28 mouse cellular contexts compared by ENCODE assay signal in the genomic region with DNA sequence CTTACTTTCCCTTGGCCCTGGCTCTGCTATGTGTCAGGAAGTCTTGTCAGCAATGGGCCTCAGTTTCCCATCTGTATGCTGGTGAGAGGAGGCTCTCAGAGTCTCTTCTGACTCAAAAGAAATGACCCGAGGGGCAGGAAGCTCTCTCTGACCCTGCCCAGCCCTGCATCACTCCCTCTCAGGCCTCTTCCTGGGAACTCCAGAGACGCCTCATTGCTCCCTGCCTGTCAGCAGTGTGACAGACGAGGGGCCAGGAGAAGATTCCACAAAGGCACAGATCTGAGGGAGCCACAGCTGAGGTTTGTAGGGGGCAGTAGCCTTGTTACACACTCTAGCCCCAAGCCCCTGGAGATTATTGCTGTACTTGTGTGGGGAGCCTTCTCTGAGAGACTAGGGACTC. TPM values are rescaled to one million over a fixed set of nuclear protein-coding genes. Genes with fewer than 3 reads are reported as not detected.
DNase-seq lines count a peak whose midpoint lies in the region; ATAC-seq lines count a peak whose summit lies in the region.
"Had no signal": no experiment of that assay in that cellular context is flagged by ENCODE, and none has a peak within 500 bp of the region (broad histone marks: within the 10 kb centered on the region; RNA-seq: fewer than 3 reads in every experiment).

No protein-coding gene starts in this region.

- peak; percentile 83 for DNase-seq in heart, adult 11 months
- no peak for DNase-seq in heart, adult 9 months (ENCODE audit: low spot score in 2 of 2)
- DNase-seq in intestine, embryonic 14.5 days (ENCODE audit: low spot score) = peak; percentile 48
- no peak for DNase-seq in midbrain, embryonic 10.5 days (ENCODE audit: low spot score)
- no peak for DNase-seq in lung, postnatal 10 days
- DNase-seq: adrenal gland, postnatal 10 days; cerebellum, adult 11 months; cerebellum, adult 9-10 months; cerebellum, postnatal 36 days; gastrocnemius, postnatal 14 days; heart, postnatal 14 days; kidney, postnatal 10 days; layer of hippocampus, adult 9-11 months; liver; lung, adult 2 months; lung, postnatal 14 days; retina, postnatal 1 day; spleen, adult 18-20 months; thymus, postnatal 4 days had no signal

- no peak for ATAC-seq in intestine, embryonic 14.5 days (replicated peaks; ENCODE audit: low FRiP score, low TSS enrichment, low read depth)
- no peak for ATAC-seq in intestine, embryonic 15.5 days
- no peak for ATAC-seq in midbrain, embryonic 15.5 days (replicated peaks)
- no peak for ATAC-seq in embryonic facial prominence, embryonic 13.5 days (ENCODE audit: insufficient number of reproducible peaks, insufficient read depth, low FRiP score, low TSS enrichment, low read depth)
- ATAC-seq: forebrain, embryonic 13.5 days; inflammation-experienced regulatory T-cells, adult 6 months; Patski had no signal

- H3K27ac ChIP-seq in intestine, embryonic 14.5 days (ENCODE audit: low read depth) = no peak overlapping the region
- no peak overlapping the region for H3K27ac ChIP-seq in intestine, embryonic 15.5 days
- H3K27ac ChIP-seq in midbrain, embryonic 10.5 days (replicated peaks) = peak overlapping the region; percentile 34; the same call in 1 of the 2 replicates
- no peak overlapping the region for H3K27ac ChIP-seq in midbrain, embryonic 15.5 days
- no peak overlapping the region for H3K27ac ChIP-seq in embryonic facial prominence, embryonic 13.5 days
- H3K27ac ChIP-seq: embryonic facial prominence, embryonic 15.5 days; forebrain, embryonic 13.5 days; hindbrain, embryonic 14.5 days; liver, embryonic 14.5 days had no signal

- H3K9me3 ChIP-seq in intestine, embryonic 14.5 days (ENCODE audit: control insufficient read depth, low read length) = no peaks in the 10 kb centered on the region
- H3K9me3 ChIP-seq in intestine, embryonic 15.5 days = no peaks in the 10 kb centered on the region
- H3K9me3 ChIP-seq in midbrain, embryonic 10.5 days (replicated peaks) = no peaks in the 10 kb centered on the region
- no peaks in the 10 kb centered on the region for H3K9me3 ChIP-seq in midbrain, embryonic 15.5 days
- H3K9me3 ChIP-seq in embryonic facial prominence, embryonic 13.5 days = no peaks in the 10 kb centered on the region
- H3K9me3 ChIP-seq: embryonic facial prominence, embryonic 15.5 days; forebrain, embryonic 13.5 days had no signal

- H3K4me1 ChIP-seq in intestine, embryonic 14.5 days (replicated peaks; ENCODE audit: control insufficient read depth, insufficient read depth, low read length) = peaks cover 15% of the 10 kb centered on the region; the same call in 1 of the 2 replicates
- H3K4me1 ChIP-seq in intestine, embryonic 15.5 days (replicated peaks) = peaks cover 13% of the 10 kb centered on the region; the same call in 1 of the 2 replicates
- peaks cover 30% of the 10 kb centered on the region for H3K4me1 ChIP-seq in midbrain, embryonic 10.5 days
- H3K4me1 ChIP-seq in midbrain, embryonic 15.5 days = peaks cover 11% of the 10 kb centered on the region
- peaks cover 27% of the 10 kb centered on the region for H3K4me1 ChIP-seq in embryonic facial prominence, embryonic 13.5 days

- WGBS in intestine, embryonic 14.5 days = 43% methylated on average over 3 of the region's 3 CpGs
- WGBS in intestine, embryonic 15.5 days = 43% methylated on average over 3 of the region's 3 CpGs
- WGBS in midbrain, embryonic 10.5 days = 26% methylated on average over 3 of the region's 3 CpGs
- 33% methylated on average over 3 of the region's 3 CpGs for WGBS in midbrain, embryonic 15.5 days
- WGBS in embryonic facial prominence, embryonic 13.5 days = 30% methylated on average over 3 of the region's 3 CpGs

- H3K27me3 ChIP-seq in intestine, embryonic 14.5 days (replicated peaks; ENCODE audit: control insufficient read depth, insufficient read depth, low read length) = no peaks in the 10 kb centered on the region
- no peaks in the 10 kb centered on the region for H3K27me3 ChIP-seq in intestine, embryonic 15.5 days (replicated peaks)
- 0 out of 2 replicates have a peak, but pooled peaks cover 5% of the 10 kb centered on the region for H3K27me3 ChIP-seq in midbrain, embryonic 10.5 days (ENCODE audit: low read depth, poor library complexity, severe bottlenecking)
- no peaks in the 10 kb centered on the region for H3K27me3 ChIP-seq in midbrain, embryonic 15.5 days (replicated peaks)
- H3K27me3 ChIP-seq in embryonic facial prominence, embryonic 13.5 days = no peaks in the 10 kb centered on the region
- H3K27me3 ChIP-seq: embryonic facial prominence, embryonic 15.5 days; forebrain, embryonic 13.5 days; Patski had no signal

- H3K36me3 ChIP-seq in intestine, embryonic 14.5 days (ENCODE audit: control insufficient read depth, insufficient read depth, low read length) = no peaks in the 10 kb centered on the region
- no peaks in the 10 kb centered on the region for H3K36me3 ChIP-seq in intestine, embryonic 15.5 days
- no peaks in the 10 kb centered on the region for H3K36me3 ChIP-seq in midbrain, embryonic 10.5 days
- H3K36me3 ChIP-seq in midbrain, embryonic 15.5 days (replicated peaks) = no peaks in the 10 kb centered on the region
- no peaks in the 10 kb centered on the region for H3K36me3 ChIP-seq in embryonic facial prominence, embryonic 13.5 days
- H3K36me3 ChIP-seq: embryonic facial prominence, embryonic 15.5 days had no signal

- H3K9ac ChIP-seq in intestine, embryonic 14.5 days (ENCODE audit: low read length) = no peak overlapping the region
- H3K9ac ChIP-seq in intestine, embryonic 15.5 days = no peak overlapping the region
- no peak overlapping the region for H3K9ac ChIP-seq in midbrain, embryonic 15.5 days
- H3K9ac ChIP-seq in embryonic facial prominence, embryonic 13.5 days = 0 out of 2 replicates have a peak overlapping the region, but pooled peaks have one; percentile 11
- H3K9ac ChIP-seq: embryonic facial prominence, embryonic 15.5 days; forebrain, embryonic 13.5 days; hindbrain, embryonic 14.5 days; liver, embryonic 14.5 days had no signal

- no peak overlapping the region for H3K4me2 ChIP-seq in intestine, embryonic 14.5 days (ENCODE audit: low read length)
- no peak overlapping the region for H3K4me2 ChIP-seq in intestine, embryonic 15.5 days (replicated peaks)
- no peak overlapping the region for H3K4me2 ChIP-seq in midbrain, embryonic 15.5 days
- no peak overlapping the region for H3K4me2 ChIP-seq in embryonic facial prominence, embryonic 13.5 days
- H3K4me2 ChIP-seq: embryonic facial prominence, embryonic 15.5 days; forebrain, embryonic 13.5 days; hindbrain, embryonic 14.5 days had no signal

- H3K4me3 ChIP-seq in intestine, embryonic 14.5 days (ENCODE audit: low read depth, low read length) = no peak overlapping the region
- no peak overlapping the region for H3K4me3 ChIP-seq in intestine, embryonic 15.5 days (replicated peaks)
- no peak overlapping the region for H3K4me3 ChIP-seq in midbrain, embryonic 10.5 days
- H3K4me3 ChIP-seq in midbrain, embryonic 15.5 days = no peak overlapping the region
- no peak overlapping the region for H3K4me3 ChIP-seq in embryonic facial prominence, embryonic 13.5 days
- H3K4me3 ChIP-seq: embryonic facial prominence, embryonic 15.5 days; forebrain, embryonic 13.5 days had no signal

RNA-seq across cellular contexts. Expression of gene Comtd1, which starts 7.2 kb away (rescaled TPM):
- 47.4 and 47.6 TPM in 2 replicates for polyA plus RNA-seq in intestine, embryonic 14.5 days (2014; fragmentation: Nextera tagmentation; extraction: Ambion mirVana)
- 57.3 and 69.9 TPM in 2 replicates for polyA plus RNA-seq in intestine, embryonic 15.5 days (2015; fragmentation: Nextera tagmentation; extraction: Ambion mirVana)
- 13.9 and 16.4 TPM in 2 replicates for polyA plus RNA-seq in midbrain, embryonic 10.5 days (2016; fragmentation: Nextera tagmentation; extraction: Ambion mirVana)
- polyA plus RNA-seq in midbrain, embryonic 15.5 days (2015; fragmentation: Nextera tagmentation; extraction: Ambion mirVana) = 52.3 and 54.4 TPM in 2 replicates
- polyA plus RNA-seq in embryonic facial prominence, embryonic 13.5 days (2015; fragmentation: Nextera tagmentation; extraction: Ambion mirVana) = 21.4 and 21.5 TPM in 2 replicates

RNA-seq across cellular contexts. Expression of gene Vdac2, which starts 30.9 kb away (rescaled TPM):
- polyA plus RNA-seq in intestine, embryonic 14.5 days (2014; fragmentation: Nextera tagmentation; extraction: Ambion mirVana) = 334 and 336 TPM in 2 replicates
- polyA plus RNA-seq in intestine, embryonic 15.5 days (2015; fragmentation: Nextera tagmentation; extraction: Ambion mirVana) = 368 and 384 TPM in 2 replicates
- polyA plus RNA-seq in midbrain, embryonic 10.5 days (2016; fragmentation: Nextera tagmentation; extraction: Ambion mirVana) = 287 and 301 TPM in 2 replicates
- polyA plus RNA-seq in midbrain, embryonic 15.5 days (2015; fragmentation: Nextera tagmentation; extraction: Ambion mirVana) = 265 and 272 TPM in 2 replicates
- polyA plus RNA-seq in embryonic facial prominence, embryonic 13.5 days (2015; fragmentation: Nextera tagmentation; extraction: Ambion mirVana) = 209 and 221 TPM in 2 replicates

Comparison
In these comparisons a context has a peak if more than half of its experiments do, and no peak if none do; other contexts are left out.
1. DNase-seq: peak in heart, adult 11 months (single experiment) and intestine, embryonic 14.5 days (single experiment); none in heart, adult 9 months (0 of 2), midbrain, embryonic 10.5 days (single experiment) and lung, postnatal 10 days (single experiment).